Mouse (Mus musculus): ENCODE data around the gene Cd200r1.
"Not testable (repeated sequence)": the region's sequence is repeated elsewhere in the genome, so short reads cannot be mapped to it uniquely, and the experiment has no call there.

The Cd200r1 gene

DNA sequence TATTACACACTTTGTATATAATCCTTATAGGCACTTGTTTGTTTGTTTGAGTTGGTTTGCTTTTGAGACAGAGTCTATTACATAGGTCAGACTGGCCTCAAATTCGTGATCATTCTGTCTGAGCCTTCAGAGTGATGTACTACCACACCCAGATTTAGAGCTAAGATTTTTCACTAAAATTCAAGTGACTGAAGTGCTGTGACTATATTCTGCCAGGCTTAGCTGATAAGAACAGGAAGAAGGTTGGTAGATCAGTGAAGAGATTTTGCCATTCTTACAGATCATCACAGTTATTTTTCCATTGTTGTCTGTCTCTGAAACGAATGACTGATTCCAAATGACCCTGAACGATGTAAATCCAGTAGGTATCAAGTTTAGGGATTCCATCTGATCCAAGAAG is 17.5 kb upstream of the Cd200r1 start:
- in situ Hi-C loops (cut with MboI; ENCODE audit: low pct_unique_long_range_greater_than_20kb in 1 of 2, low sequenced_read_pairs in 2 of 2, unreplicated experiment in 1 of 2): no loop called here

GRCm38 (mm10) chr16:44757700-44758099 is 7.8 kb upstream of the Cd200r1 start:
- in situ Hi-C loops (cut with MboI; ENCODE audit: low pct_unique_long_range_greater_than_20kb in 1 of 2, low sequenced_read_pairs in 2 of 2, unreplicated experiment in 1 of 2): loop anchor here in 1 of 2 experiments (25.0 kb wide), 1 partner anchor 330 kb away; the partner anchor contains the start of gene Ccdc80

DNA sequence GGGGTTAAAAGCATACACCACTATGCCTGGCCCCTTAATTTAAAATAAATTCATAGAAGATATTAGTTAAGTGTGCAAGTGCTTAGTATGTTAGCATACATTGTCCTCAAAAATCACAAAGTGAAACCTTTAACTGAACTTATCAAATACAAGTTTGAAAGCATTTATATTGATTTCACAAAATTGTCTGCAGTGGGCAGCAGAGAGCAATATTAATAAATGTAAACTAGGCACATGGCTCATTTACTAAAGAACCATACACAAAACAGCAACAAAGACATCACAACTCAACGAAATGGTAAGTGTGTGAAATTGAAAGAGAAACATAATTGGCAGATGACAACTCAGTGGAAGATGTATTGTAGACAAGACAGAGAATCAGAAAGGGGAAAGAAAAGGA is 3.7 kb upstream of the Cd200r1 start:
- in situ Hi-C loops (cut with MboI; ENCODE audit: low pct_unique_long_range_greater_than_20kb in 1 of 2, low sequenced_read_pairs in 2 of 2, unreplicated experiment in 1 of 2): loop anchor here in 1 of 2 experiments (25.0 kb wide), 1 partner anchor 325 kb away; the partner anchor contains the start of gene Ccdc80

DNA sequence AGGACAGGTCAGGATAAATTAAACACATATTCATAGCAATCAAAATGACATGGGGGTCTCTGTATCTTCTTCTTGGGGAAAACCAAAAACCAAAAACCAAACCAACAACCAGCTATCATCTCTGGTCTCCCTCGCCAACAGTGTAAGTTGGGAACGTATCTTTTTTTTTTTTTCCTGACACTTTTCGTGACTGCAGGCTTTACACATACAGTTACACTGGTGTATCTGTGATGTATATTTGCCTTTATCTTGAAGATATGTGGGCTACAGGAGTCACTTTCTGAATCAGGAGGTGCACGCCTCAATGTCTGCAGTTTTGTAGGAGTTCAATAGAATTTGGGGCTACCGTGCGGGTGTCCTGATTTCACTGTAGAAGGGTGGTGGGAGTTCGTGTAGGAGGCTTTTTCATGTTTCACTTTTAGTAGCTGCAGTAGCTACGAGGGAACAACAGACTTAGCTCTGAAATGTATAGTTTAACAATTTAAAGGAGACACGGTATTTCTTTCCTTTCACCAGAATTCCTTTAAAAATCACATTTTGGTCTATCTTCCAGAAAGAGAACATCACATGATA is 870 bp downstream of the Cd200r1 start:
- in situ Hi-C loops (cut with MboI; ENCODE audit: low pct_unique_long_range_greater_than_20kb in 1 of 2, low sequenced_read_pairs in 2 of 2, unreplicated experiment in 1 of 2): loop anchor here (5.0 to 25.0 kb wide), 2 partner anchors 321 kb away; partner anchors contain the start of gene Ccdc80 (in 1 of the 2)

- in situ Hi-C loops (cut with MboI; ENCODE audit: low pct_unique_long_range_greater_than_20kb in 1 of 2, low sequenced_read_pairs in 2 of 2, unreplicated experiment in 1 of 2): loop anchor here (5.0 to 25.0 kb wide), 2 partner anchors 320 kb away; partner anchors contain the start of gene Ccdc80 (in 1 of the 2)
These were observed 2.0 kb downstream of the Cd200r1 start for GRCm38 (mm10) chr16:44767506-44767905.

GRCm38 (mm10) chr16:44767967-44768366 is 2.4 kb downstream of the Cd200r1 start:
- in situ Hi-C loops (cut with MboI; ENCODE audit: low pct_unique_long_range_greater_than_20kb in 1 of 2, low sequenced_read_pairs in 2 of 2, unreplicated experiment in 1 of 2): loop anchor here (5.0 to 25.0 kb wide), 2 partner anchors 319 kb away; partner anchors contain the start of gene Ccdc80 (in 1 of the 2)

DNA sequence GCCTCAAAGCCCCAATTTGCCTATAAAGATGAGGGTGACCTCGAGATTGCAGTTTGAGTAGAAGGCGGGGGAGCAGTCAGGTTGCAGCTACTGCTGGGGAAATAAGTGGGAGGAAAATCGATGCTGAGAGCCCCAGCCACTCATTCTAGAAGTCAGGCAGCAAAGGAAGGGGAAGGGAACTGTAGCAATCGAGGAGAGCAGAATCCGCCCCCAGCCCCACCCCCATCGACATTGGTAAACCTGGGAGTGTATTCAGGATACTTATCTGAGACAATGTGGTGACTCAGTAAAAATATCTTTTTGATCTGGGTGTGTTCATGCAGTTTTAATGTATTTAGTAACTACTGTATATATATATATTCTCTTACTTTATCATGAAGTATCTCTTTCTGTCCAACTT is 7.0 kb downstream of the Cd200r1 start:
- in situ Hi-C loops (cut with MboI; ENCODE audit: low pct_unique_long_range_greater_than_20kb in 1 of 2, low sequenced_read_pairs in 2 of 2, unreplicated experiment in 1 of 2): loop anchor here in 1 of 2 experiments (25.0 kb wide), 1 partner anchor 315 kb away; the partner anchor contains the start of gene Ccdc80

GRCm38 (mm10) chr16:44773673-44774072 is 8.1 kb downstream of the Cd200r1 start:
- in situ Hi-C loops (cut with MboI; ENCODE audit: low pct_unique_long_range_greater_than_20kb in 1 of 2, low sequenced_read_pairs in 2 of 2, unreplicated experiment in 1 of 2): loop anchor here in 1 of 2 experiments (25.0 kb wide), 1 partner anchor 314 kb away; the partner anchor contains the start of gene Ccdc80

DNA sequence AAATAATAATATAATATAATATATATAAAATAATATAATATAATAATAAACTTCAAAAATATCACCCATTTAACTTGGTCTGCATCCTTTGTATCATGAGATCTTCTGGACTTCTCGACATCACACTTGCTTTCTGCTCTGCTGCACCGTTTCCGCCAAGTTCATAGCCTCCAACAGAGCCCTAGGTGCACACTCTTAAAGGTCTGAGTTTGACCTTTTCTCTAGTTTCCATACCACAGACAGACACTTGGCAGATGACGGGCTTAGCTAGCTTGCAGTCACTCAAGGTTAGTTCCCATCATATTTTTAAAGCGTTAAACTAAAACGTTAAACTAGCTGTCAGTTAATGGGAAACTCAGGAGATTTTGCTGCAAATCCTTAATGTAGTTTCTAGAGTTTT is 8.7 kb downstream of the Cd200r1 start:
- in situ Hi-C loops (cut with MboI; ENCODE audit: low pct_unique_long_range_greater_than_20kb in 1 of 2, low sequenced_read_pairs in 2 of 2, unreplicated experiment in 1 of 2): loop anchor here in 1 of 2 experiments (25.0 kb wide), 1 partner anchor 313 kb away; the partner anchor contains the start of gene Ccdc80

- in situ Hi-C loops (cut with MboI; ENCODE audit: low pct_unique_long_range_greater_than_20kb in 1 of 2, low sequenced_read_pairs in 2 of 2, unreplicated experiment in 1 of 2): no loop called here
These were observed 13.1 kb downstream of the Cd200r1 start for GRCm38 (mm10) chr16:44778538-44779147.

DNA sequence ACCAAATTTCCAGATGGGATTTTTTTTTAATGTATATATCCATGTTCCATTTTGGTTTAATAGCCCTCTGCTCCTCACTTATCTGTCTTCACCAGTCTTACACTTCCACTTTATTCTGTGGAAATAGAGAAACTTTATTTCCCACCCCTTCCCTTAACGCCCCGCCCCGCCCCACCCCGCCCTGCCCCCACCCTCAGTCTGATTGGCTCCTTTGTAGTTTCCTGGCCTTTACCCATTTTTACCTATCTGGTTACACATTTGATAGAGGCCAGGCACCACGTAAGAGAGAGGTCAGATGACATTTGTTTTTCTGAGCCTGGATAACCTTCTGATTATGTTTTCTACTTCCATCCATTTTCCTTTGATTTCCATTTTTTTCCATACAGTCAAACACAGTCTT is 14.0 kb downstream of the Cd200r1 start:
- in situ Hi-C loops (cut with MboI; ENCODE audit: low pct_unique_long_range_greater_than_20kb in 1 of 2, low sequenced_read_pairs in 2 of 2, unreplicated experiment in 1 of 2): no loop called here

GRCm38 (mm10) chr16:44780751-44781150 is 15.2 kb downstream of the Cd200r1 start:
- in situ Hi-C loops (cut with MboI; ENCODE audit: low pct_unique_long_range_greater_than_20kb in 1 of 2, low sequenced_read_pairs in 2 of 2, unreplicated experiment in 1 of 2): no loop called here

GRCm38 (mm10) chr16:44786934-44787333 is 21.4 kb downstream of the Cd200r1 start:
- in situ Hi-C loops (cut with MboI; ENCODE audit: low pct_unique_long_range_greater_than_20kb in 1 of 2, low sequenced_read_pairs in 2 of 2, unreplicated experiment in 1 of 2): no loop called here

DNA sequence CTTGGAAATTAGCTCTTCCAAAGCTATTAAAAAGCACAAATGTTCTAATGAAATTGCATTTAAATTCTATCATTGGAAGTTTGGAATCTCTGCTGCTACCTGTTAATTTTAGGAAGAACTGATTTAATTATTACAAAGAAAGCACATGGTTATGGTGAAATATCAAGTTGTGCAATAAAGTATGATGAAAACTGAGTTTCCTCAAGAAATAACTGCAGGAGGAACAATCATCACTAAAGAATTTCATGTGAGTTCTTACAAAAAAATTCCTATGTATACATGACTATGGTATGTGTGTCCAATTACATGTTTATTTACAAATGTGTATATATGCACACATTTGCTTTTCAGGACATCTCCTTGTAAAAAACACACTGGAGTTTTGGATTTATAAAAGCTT is 28.9 kb downstream of the Cd200r1 start:
- in situ Hi-C loops (cut with MboI; ENCODE audit: low pct_unique_long_range_greater_than_20kb in 1 of 2, low sequenced_read_pairs in 2 of 2, unreplicated experiment in 1 of 2): no loop called here

- in situ Hi-C loops (cut with MboI; ENCODE audit: low pct_unique_long_range_greater_than_20kb in 1 of 2, low sequenced_read_pairs in 2 of 2, unreplicated experiment in 1 of 2): no loop called here
These were observed 40.4 kb downstream of the Cd200r1 start for GRCm38 (mm10) chr16:44805976-44806375.

DNA sequence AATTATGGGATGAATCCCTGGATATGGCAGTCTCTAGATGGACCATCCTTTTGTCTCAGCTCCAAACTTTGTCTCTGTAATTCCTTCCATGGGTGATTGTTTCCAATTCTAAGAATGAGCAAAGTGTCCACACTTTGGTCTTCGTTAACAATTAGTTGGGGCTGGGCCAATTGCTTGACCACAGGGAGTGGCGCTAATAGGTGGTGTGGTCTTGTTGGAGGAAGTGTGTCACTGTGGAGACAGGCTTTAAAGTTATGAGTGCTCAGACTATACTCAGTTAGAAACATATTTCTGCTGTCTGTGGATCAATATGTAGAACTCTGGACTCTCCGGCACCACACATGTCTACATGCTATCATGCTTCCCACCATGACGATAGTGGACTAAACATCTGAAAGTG is 44.7 kb downstream of the Cd200r1 start:
- in situ Hi-C loops (cut with MboI; ENCODE audit: low pct_unique_long_range_greater_than_20kb in 1 of 2, low sequenced_read_pairs in 2 of 2, unreplicated experiment in 1 of 2): not testable (repeated sequence)

GRCm38 (mm10) chr16:44811544-44811943 is 46.0 kb downstream of the Cd200r1 start, which contains the start of gene Cd200r4:
TSS of gene Cd200r4 (plus strand) at chr16:44811733.
- in situ Hi-C loops (cut with MboI; ENCODE audit: low pct_unique_long_range_greater_than_20kb in 1 of 2, low sequenced_read_pairs in 2 of 2, unreplicated experiment in 1 of 2): no loop called here

- in situ Hi-C loops (cut with MboI; ENCODE audit: low pct_unique_long_range_greater_than_20kb in 1 of 2, low sequenced_read_pairs in 2 of 2, unreplicated experiment in 1 of 2): no loop called here
These were observed 47.0 kb downstream of the Cd200r1 start for GRCm38 (mm10) chr16:44812468-44813065.

GRCm38 (mm10) chr16:44818010-44818409 is 52.5 kb downstream of the Cd200r1 start:
- in situ Hi-C loops (cut with MboI; ENCODE audit: low pct_unique_long_range_greater_than_20kb in 1 of 2, low sequenced_read_pairs in 2 of 2, unreplicated experiment in 1 of 2): no loop called here
